Mouse (Mus musculus): ENCODE results near the gene Cdsn. TPM values are rescaled to one million over a fixed set of nuclear protein-coding genes. Genes with fewer than 3 reads are reported as not detected.

Cdsn gene
- polyA plus RNA-seq, 1 experiment from 2014 or later = 0.12 TPM

GRCm38 (mm10) chr17:35554761-35555397, 3.0 kb downstream of the Cdsn start:
- DNase-seq (ENCODE audit: low spot score) (no peak), ATAC-seq (replicated peaks; ENCODE audit: low FRiP score, low TSS enrichment, low read depth) (no peak)
- H3K9ac ChIP-seq (ENCODE audit: low read length) = no peak overlapping the region
- no peaks in the 10 kb centered on the region for H3K9me3 ChIP-seq (ENCODE audit: control insufficient read depth, low read length)
- H3K4me3 ChIP-seq (ENCODE audit: low read depth, low read length) = no peak overlapping the region
- H3K36me3 ChIP-seq (ENCODE audit: control insufficient read depth, insufficient read depth, low read length) = no peaks in the 10 kb centered on the region
- 91% methylated on average over 18 of the region's 18 CpGs for WGBS
- no peak overlapping the region for H3K4me2 ChIP-seq (ENCODE audit: low read length)
- 0 out of 2 replicates have a peak, but pooled peaks cover 3% of the 10 kb centered on the region for H3K4me1 ChIP-seq (replicated peaks; ENCODE audit: control insufficient read depth, insufficient read depth, low read length)
- no peak overlapping the region for H3K27ac ChIP-seq (ENCODE audit: low read depth)
- no peaks in the 10 kb centered on the region for H3K27me3 ChIP-seq (replicated peaks; ENCODE audit: control insufficient read depth, insufficient read depth, low read length)

- Histone ChIP-seq H3K9ac (ENCODE audit: low read length) (no peak overlapping the region), H3K4me3 (ENCODE audit: low read depth, low read length) (no peak overlapping the region), H3K9me3 (ENCODE audit: control insufficient read depth, low read length) (no peaks in the 10 kb centered on the region), H3K27ac (ENCODE audit: low read depth) (no peak overlapping the region), H3K27me3 (replicated peaks; ENCODE audit: control insufficient read depth, insufficient read depth, low read length) (no peaks in the 10 kb centered on the region), H3K4me1 (replicated peaks; ENCODE audit: control insufficient read depth, insufficient read depth, low read length) (no peaks in the 10 kb centered on the region), H3K4me2 (ENCODE audit: low read length) (no peak overlapping the region), H3K36me3 (ENCODE audit: control insufficient read depth, insufficient read depth, low read length) (no peaks in the 10 kb centered on the region)
- no peak for DNase-seq (ENCODE audit: low spot score)
- ATAC-seq (replicated peaks; ENCODE audit: low FRiP score, low TSS enrichment, low read depth) = no peak
- WGBS = 88% methylated on average over 13 of the region's 13 CpGs
Observed at GRCm38 (mm10) chr17:35556186-35556765, 4.3 kb downstream of the Cdsn start.

GRCm38 (mm10) chr17:35556812-35557211, 4.9 kb downstream of the Cdsn start:
- H3K27ac ChIP-seq (ENCODE audit: low read depth) = no peak overlapping the region
- H3K4me1 ChIP-seq (replicated peaks; ENCODE audit: control insufficient read depth, insufficient read depth, low read length) = no peaks in the 10 kb centered on the region
- no peak overlapping the region for H3K9ac ChIP-seq (ENCODE audit: low read length)
- no peaks in the 10 kb centered on the region for H3K9me3 ChIP-seq (ENCODE audit: control insufficient read depth, low read length)
- WGBS = 24% methylated on average over 5 of the region's 5 CpGs
- no peaks in the 10 kb centered on the region for H3K36me3 ChIP-seq (ENCODE audit: control insufficient read depth, insufficient read depth, low read length)
- peak; percentile 62 for DNase-seq (ENCODE audit: low spot score)
- no peaks in the 10 kb centered on the region for H3K27me3 ChIP-seq (replicated peaks; ENCODE audit: control insufficient read depth, insufficient read depth, low read length)
- peak; percentile 68 for ATAC-seq (replicated peaks; ENCODE audit: low FRiP score, low TSS enrichment, low read depth)
- no peak overlapping the region for H3K4me2 ChIP-seq (ENCODE audit: low read length)
- no peak overlapping the region for H3K4me3 ChIP-seq (ENCODE audit: low read depth, low read length)

- Histone ChIP-seq H3K4me2 (ENCODE audit: low read length) (no peak overlapping the region), H3K4me3 (ENCODE audit: low read depth, low read length) (no peak overlapping the region), H3K9me3 (ENCODE audit: control insufficient read depth, low read length) (no peaks in the 10 kb centered on the region), H3K36me3 (ENCODE audit: control insufficient read depth, insufficient read depth, low read length) (no peaks in the 10 kb centered on the region), H3K4me1 (replicated peaks; ENCODE audit: control insufficient read depth, insufficient read depth, low read length) (no peaks in the 10 kb centered on the region), H3K9ac (ENCODE audit: low read length) (no peak overlapping the region), H3K27ac (ENCODE audit: low read depth) (no peak overlapping the region), H3K27me3 (replicated peaks; ENCODE audit: control insufficient read depth, insufficient read depth, low read length) (no peaks in the 10 kb centered on the region)
- WGBS = 59% methylated on average over 9 of the region's 9 CpGs
- ATAC-seq (replicated peaks; ENCODE audit: low FRiP score, low TSS enrichment, low read depth) (0 out of 2 replicates have a peak, but pooled peaks have one; percentile 36), DNase-seq (ENCODE audit: low spot score) (no peak)
Observed at GRCm38 (mm10) chr17:35557351-35557750, 5.4 kb downstream of the Cdsn start.

GRCm38 (mm10) chr17:35558216-35558615, 6.3 kb downstream of the Cdsn start:
- Histone ChIP-seq H3K4me2 (ENCODE audit: low read length) (no peak overlapping the region), H3K27ac (ENCODE audit: low read depth) (no peak overlapping the region), H3K4me3 (ENCODE audit: low read depth, low read length) (no peak overlapping the region), H3K4me1 (replicated peaks; ENCODE audit: control insufficient read depth, insufficient read depth, low read length) (no peaks in the 10 kb centered on the region), H3K27me3 (replicated peaks; ENCODE audit: control insufficient read depth, insufficient read depth, low read length) (no peaks in the 10 kb centered on the region), H3K9me3 (ENCODE audit: control insufficient read depth, low read length) (no peaks in the 10 kb centered on the region), H3K9ac (ENCODE audit: low read length) (no peak overlapping the region), H3K36me3 (ENCODE audit: control insufficient read depth, insufficient read depth, low read length) (no peaks in the 10 kb centered on the region)
- ATAC-seq (replicated peaks; ENCODE audit: low FRiP score, low TSS enrichment, low read depth) (no peak), DNase-seq (ENCODE audit: low spot score) (no peak)
- WGBS = 57% methylated on average over 8 of the region's 8 CpGs

- Histone ChIP-seq H3K9ac (ENCODE audit: low read length) (no peak within 1 kb of the TSS), H3K27me3 (replicated peaks; ENCODE audit: control insufficient read depth, insufficient read depth, low read length) (peaks cover 21% of the 10 kb centered on the region), H3K36me3 (ENCODE audit: control insufficient read depth, insufficient read depth, low read length) (no peaks in the 10 kb centered on the region), H3K4me3 (ENCODE audit: low read depth, low read length) (no peak within 1 kb of the TSS), H3K27ac (ENCODE audit: low read depth) (no peak within 1 kb of the TSS), H3K9me3 (ENCODE audit: control insufficient read depth, low read length) (no peaks in the 10 kb centered on the region), H3K4me2 (ENCODE audit: low read length) (no peak within 1 kb of the TSS), H3K4me1 (replicated peaks; ENCODE audit: control insufficient read depth, insufficient read depth, low read length) (no peaks in the 10 kb centered on the region)
- ATAC-seq (replicated peaks; ENCODE audit: low FRiP score, low TSS enrichment, low read depth) = no peak
- WGBS = 62% methylated on average over 3 of the region's 3 CpGs
- no peak for DNase-seq (ENCODE audit: low spot score)
Observed at GRCm38 (mm10) chr17:35567150-35567549, 15.2 kb downstream of the Cdsn start, which contains the start of gene 2300002M23Rik. Gene 2300002M23Rik (plus strand): TSS chr17:35567450.

GRCm38 (mm10) chr17:35567767-35568166, 15.8 kb downstream of the Cdsn start:
- no peak overlapping the region for H3K4me3 ChIP-seq (ENCODE audit: low read depth, low read length)
- H3K4me1 ChIP-seq (replicated peaks; ENCODE audit: control insufficient read depth, insufficient read depth, low read length) = no peaks in the 10 kb centered on the region
- H3K27ac ChIP-seq (ENCODE audit: low read depth) = no peak overlapping the region
- ATAC-seq (replicated peaks; ENCODE audit: low FRiP score, low TSS enrichment, low read depth) (no peak), DNase-seq (ENCODE audit: low spot score) (no peak)
- no peaks in the 10 kb centered on the region for H3K36me3 ChIP-seq (ENCODE audit: control insufficient read depth, insufficient read depth, low read length)
- peaks cover 21% of the 10 kb centered on the region for H3K27me3 ChIP-seq (replicated peaks; ENCODE audit: control insufficient read depth, insufficient read depth, low read length)
- WGBS = 30% methylated on average over 9 of the region's 9 CpGs
- no peak overlapping the region for H3K4me2 ChIP-seq (ENCODE audit: low read length)
- no peaks in the 10 kb centered on the region for H3K9me3 ChIP-seq (ENCODE audit: control insufficient read depth, low read length)
- H3K9ac ChIP-seq (ENCODE audit: low read length) = no peak overlapping the region

GRCm38 (mm10) chr17:35569091-35569944, 17.4 kb downstream of the Cdsn start:
- Histone ChIP-seq H3K36me3 (ENCODE audit: control insufficient read depth, insufficient read depth, low read length) (no peaks in the 10 kb centered on the region), H3K4me1 (replicated peaks; ENCODE audit: control insufficient read depth, insufficient read depth, low read length) (no peaks in the 10 kb centered on the region), H3K9ac (ENCODE audit: low read length) (peak overlapping the region; percentile 32; the same call in 1 of the 2 replicates), H3K27me3 (replicated peaks; ENCODE audit: control insufficient read depth, insufficient read depth, low read length) (peaks cover 21% of the 10 kb centered on the region), H3K4me3 (ENCODE audit: low read depth, low read length) (peak overlapping the region; percentile 22), H3K4me2 (ENCODE audit: low read length) (peak overlapping the region; percentile 47), H3K27ac (ENCODE audit: low read depth) (no peak overlapping the region), H3K9me3 (ENCODE audit: control insufficient read depth, low read length) (no peaks in the 10 kb centered on the region)
- DNase-seq (ENCODE audit: low spot score) (no peak), ATAC-seq (replicated peaks; ENCODE audit: low FRiP score, low TSS enrichment, low read depth) (no peak)
- WGBS = 7% methylated on average over 28 of the region's 28 CpGs
